22 mouse cellular contexts compared by ENCODE assay signal in the genomic region with DNA sequence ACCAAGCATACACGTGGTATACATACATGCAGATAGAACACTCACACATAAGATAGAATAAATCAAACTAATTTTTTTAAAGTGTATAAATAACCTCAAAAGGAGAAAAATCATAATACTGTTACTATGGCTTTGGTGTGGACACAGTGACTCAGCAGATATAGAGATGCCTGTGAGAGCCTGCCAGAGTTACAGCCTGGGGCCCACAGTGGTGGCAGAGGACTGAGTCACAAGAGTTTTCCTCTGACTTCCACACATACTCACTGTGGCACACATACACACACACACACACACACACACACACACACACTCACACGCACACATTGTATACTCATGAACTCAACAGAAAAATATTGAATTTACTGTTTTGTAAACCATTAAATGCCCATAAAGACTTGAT. TPM values are rescaled to one million over a fixed set of nuclear protein-coding genes. Genes with fewer than 3 reads are reported as not detected.
"Had no signal": no experiment of that assay in that cellular context is flagged by ENCODE, and none has a peak within 500 bp of the region (broad histone marks: within the 10 kb centered on the region; RNA-seq: fewer than 3 reads in every experiment).

No protein-coding gene starts in this region.

- H3K4me2 ChIP-seq: limb, embryonic 13.5 days; neural tube, embryonic 15.5 days had no signal

- H3K4me1 ChIP-seq: limb, embryonic 13.5 days; neural tube, embryonic 15.5 days had no signal

- H3K4me3 ChIP-seq: limb, embryonic 13.5 days; midbrain, embryonic 10.5 days; myocyte; neural tube, embryonic 15.5 days had no signal

- H3K9ac ChIP-seq: limb, embryonic 13.5 days; liver, embryonic 14.5 days; neural tube, embryonic 15.5 days had no signal

- ATAC-seq: intestine, postnatal 0 days had no signal

- H3K27ac ChIP-seq: limb, embryonic 13.5 days; liver, embryonic 14.5 days; midbrain, embryonic 10.5 days; neural tube, embryonic 15.5 days had no signal

- DNase-seq: kidney, adult 8-10 months; kidney, postnatal 25 days; lung, adult 18-20 months; lung, postnatal 4 days; midbrain, embryonic 14.5 days; right cerebral cortex, postnatal 4 days; spleen, adult 18-20 months; thymus, adult 2 months; thymus, postnatal 36 days had no signal

- H3K9me3 ChIP-seq: limb, embryonic 13.5 days; midbrain, embryonic 10.5 days; neural tube, embryonic 15.5 days had no signal

- H3K36me3 ChIP-seq: limb, embryonic 13.5 days; midbrain, embryonic 10.5 days; neural tube, embryonic 15.5 days had no signal

- H3K27me3 ChIP-seq: limb, embryonic 13.5 days; neural tube, embryonic 15.5 days had no signal

RNA-seq across cellular contexts. Expression of a gene that starts 17.9 kb away (rescaled TPM):
- total RNA-seq: left cerebral cortex, postnatal 36 days; liver, adult 2 months; megakaryocyte, adult 5-6 weeks had no signal
- polyA plus RNA-seq: intestine, postnatal 0 days; kidney, embryonic 16.5 days; liver, adult 2 months; lung, embryonic 16.5 days; midbrain, embryonic 10.5 days; midbrain, embryonic 14.5 days; myocyte; neural tube, embryonic 11.5 days; neural tube, embryonic 15.5 days; testis, adult 2 months had no signal
